Mouse (Mus musculus): ENCODE data around the gene Rab14. TPM values are rescaled to one million over a fixed set of nuclear protein-coding genes. Genes with fewer than 3 reads are reported as not detected.

Rab14 gene
- polyA plus RNA-seq, 1 experiment: 102 TPM

- H3K79me2 ChIP-seq (ENCODE audit: control insufficient read depth, insufficient read depth): peaks cover 3% of the 10 kb centered on the region
- peaks cover 14% of the 10 kb centered on the region for H3K36me3 ChIP-seq (ENCODE audit: control insufficient read depth, insufficient read depth)
- TF ChIP-seq POLR2AphosphoS2 (IDR thresholded peaks at IDR 0.05; ENCODE audit: insufficient read length, low read depth) (no peak), USF1 (IDR thresholded peaks at IDR 0.05; ENCODE audit: low read depth) (no peak), REST (IDR thresholded peaks at IDR 0.05; ENCODE audit: insufficient read depth, insufficient read length) (no peak), CEBPB (IDR thresholded peaks at IDR 0.05; ENCODE audit: insufficient read depth, poor library complexity, severe bottlenecking) (no peak), MYOG (IDR thresholded peaks at IDR 0.05; ENCODE audit: control insufficient read depth in 1 of 3, insufficient read depth in 1 of 3, insufficient read length in 2 of 3, low read depth in 2 of 3) (no peak), POLR2A (IDR thresholded peaks at IDR 0.05; ENCODE audit: insufficient read length, low read depth) (peak; percentile 49), E2F4 (IDR thresholded peaks at IDR 0.05; ENCODE audit: insufficient read depth) (no peak), MAX (IDR thresholded peaks at IDR 0.05; ENCODE audit: low read depth) (no peak), SRF (IDR thresholded peaks at IDR 0.05; ENCODE audit: control insufficient read depth, insufficient read length, low read depth) (peak; percentile 39), MYOD1 (IDR thresholded peaks at IDR 0.05; ENCODE audit: control insufficient read depth in 1 of 3, insufficient read length in 2 of 3, low read depth in 2 of 3) (no peak)
- peak overlapping the region; percentile 35 for H3K4me3 ChIP-seq
- H3K27me3 ChIP-seq (ENCODE audit: control insufficient read depth, insufficient read depth, insufficient read length): no peaks in the 10 kb centered on the region
- peak overlapping the region; percentile 85 for H3K4me2 ChIP-seq (ENCODE audit: low read depth)
- H3ac ChIP-seq (ENCODE audit: control insufficient read depth, insufficient read length): no peak overlapping the region
Measured at GRCm38 (mm10) chr2:35131991-35132661, 68.8 kb downstream of the Rab14 start.

- Histone ChIP-seq H3ac (ENCODE audit: control insufficient read depth, insufficient read length) (no peak overlapping the region), H3K79me2 (ENCODE audit: control insufficient read depth, insufficient read depth) (peaks cover 3% of the 10 kb centered on the region), H3K36me3 (ENCODE audit: control insufficient read depth, insufficient read depth) (peaks cover 10% of the 10 kb centered on the region), H3K27me3 (ENCODE audit: control insufficient read depth, insufficient read depth, insufficient read length) (no peaks in the 10 kb centered on the region), H3K4me3 (peak overlapping the region; percentile 35), H3K4me2 (ENCODE audit: low read depth) (peak overlapping the region; percentile 62)
- TF ChIP-seq E2F4 (IDR thresholded peaks at IDR 0.05; ENCODE audit: insufficient read depth) (no peak), POLR2AphosphoS2 (IDR thresholded peaks at IDR 0.05; ENCODE audit: insufficient read length, low read depth) (no peak), MYOD1 (IDR thresholded peaks at IDR 0.05; ENCODE audit: control insufficient read depth in 1 of 3, insufficient read length in 2 of 3, low read depth in 2 of 3) (no peak), REST (IDR thresholded peaks at IDR 0.05; ENCODE audit: insufficient read depth, insufficient read length) (no peak), TCF12 (IDR thresholded peaks at IDR 0.05; ENCODE audit: insufficient read depth, poor library complexity, severe bottlenecking) (no peak), MYOG (IDR thresholded peaks at IDR 0.05; ENCODE audit: control insufficient read depth in 1 of 3, insufficient read depth in 1 of 3, insufficient read length in 2 of 3, low read depth in 2 of 3) (no peak), USF1 (IDR thresholded peaks at IDR 0.05; ENCODE audit: low read depth) (no peak), MAX (IDR thresholded peaks at IDR 0.05; ENCODE audit: low read depth) (no peak), SRF (IDR thresholded peaks at IDR 0.05; ENCODE audit: control insufficient read depth, insufficient read length, low read depth) (no peak), TCF3 (IDR thresholded peaks at IDR 0.05; ENCODE audit: insufficient read length, low read depth) (no peak), POLR2A (IDR thresholded peaks at IDR 0.05; ENCODE audit: insufficient read length, low read depth) (no peak), CEBPB (IDR thresholded peaks at IDR 0.05; ENCODE audit: insufficient read depth, poor library complexity, severe bottlenecking) (no peak)
Measured at GRCm38 (mm10) chr2:35131491-35131890, 69.4 kb downstream of the Rab14 start.

Other genes with a start within 250 kb of the Rab14 start
- gene Traf1, start 239.3 kb downstream of the Rab14 start, polyA plus RNA-seq (2012; fragmentation: generic; extraction: Trizol): 1.1 TPM
- not detected for gene Hc, start 139.7 kb downstream of the Rab14 start, polyA plus RNA-seq (2012; fragmentation: generic; extraction: Trizol)
- gene AI182371, start 99.6 kb downstream of the Rab14 start, polyA plus RNA-seq (2012; fragmentation: generic; extraction: Trizol): 0.05 TPM
- 2.6 TPM for gene Cntrl, start 91.6 kb downstream of the Rab14 start, polyA plus RNA-seq (2012; fragmentation: generic; extraction: Trizol)
- 282 TPM for gene Gsn, start 55.3 kb upstream of the Rab14 start, polyA plus RNA-seq (2012; fragmentation: generic; extraction: Trizol)
- gene Stom, start 135.9 kb upstream of the Rab14 start, polyA plus RNA-seq (2012; fragmentation: generic; extraction: Trizol): 170 TPM
- not detected for gene 4930568D16Rik, start 166.6 kb upstream of the Rab14 start, polyA plus RNA-seq (2012; fragmentation: generic; extraction: Trizol)
- not detected for gene 4930402F06Rik, start 196.1 kb upstream of the Rab14 start, polyA plus RNA-seq (2012; fragmentation: generic; extraction: Trizol)